Mouse (Mus musculus): Measurements from ENCODE around the gene Brca2. TPM values are rescaled to one million over a fixed set of nuclear protein-coding genes. Genes with fewer than 3 reads are reported as not detected.

The Brca2 gene
- polyA plus RNA-seq, 1 experiment from 2014 or later: 12.8 TPM

- ATAC-seq: no peak
- Histone ChIP-seq H3K4me1 (ENCODE audit: control insufficient read depth, insufficient read depth, low read length) (no peaks in the 10 kb centered on the region), H3K27ac (ENCODE audit: low read length) (no peak overlapping the region), H3K9ac (ENCODE audit: low read depth, low read length) (no peak overlapping the region), H3K9me3 (ENCODE audit: control insufficient read depth, low read length) (no peaks in the 10 kb centered on the region), H3K36me3 (ENCODE audit: control insufficient read depth, insufficient read depth, low read length) (no peaks in the 10 kb centered on the region), H3K4me3 (ENCODE audit: low read length) (no peak overlapping the region), H3K27me3 (replicated peaks; ENCODE audit: control insufficient read depth, insufficient read depth, low read length) (no peaks in the 10 kb centered on the region), H3K4me2 (ENCODE audit: low read depth, low read length) (no peak overlapping the region)
- WGBS: 73% methylated on average over 14 of the region's 14 CpGs
Measured at GRCm38 (mm10) chr5:150601441-150602230, 79.2 kb downstream of the Brca2 start.

- Histone ChIP-seq H3K4me2 (ENCODE audit: low read depth, low read length) (no peak overlapping the region), H3K27me3 (replicated peaks; ENCODE audit: control insufficient read depth, insufficient read depth, low read length) (no peaks in the 10 kb centered on the region), H3K27ac (ENCODE audit: low read length) (no peak overlapping the region), H3K36me3 (ENCODE audit: control insufficient read depth, insufficient read depth, low read length) (no peaks in the 10 kb centered on the region), H3K9ac (ENCODE audit: low read depth, low read length) (no peak overlapping the region), H3K4me3 (ENCODE audit: low read length) (no peak overlapping the region), H3K9me3 (ENCODE audit: control insufficient read depth, low read length) (no peaks in the 10 kb centered on the region), H3K4me1 (ENCODE audit: control insufficient read depth, insufficient read depth, low read length) (no peaks in the 10 kb centered on the region)
- no peak for ATAC-seq
- WGBS: 96% methylated on average over 6 of the region's 6 CpGs
Measured at GRCm38 (mm10) chr5:150606131-150606530, 83.7 kb downstream of the Brca2 start.

- no peaks in the 10 kb centered on the region for H3K27me3 ChIP-seq (replicated peaks; ENCODE audit: control insufficient read depth, insufficient read depth, low read length)
- no peak overlapping the region for H3K9ac ChIP-seq (ENCODE audit: low read depth, low read length)
- no peak overlapping the region for H3K27ac ChIP-seq (ENCODE audit: low read length)
- WGBS: 88% methylated on average over 8 of the region's 8 CpGs
- H3K4me1 ChIP-seq (ENCODE audit: control insufficient read depth, insufficient read depth, low read length): no peaks in the 10 kb centered on the region
- no peaks in the 10 kb centered on the region for H3K36me3 ChIP-seq (ENCODE audit: control insufficient read depth, insufficient read depth, low read length)
- no peak overlapping the region for H3K4me2 ChIP-seq (ENCODE audit: low read depth, low read length)
- H3K4me3 ChIP-seq (ENCODE audit: low read length): no peak overlapping the region
- ATAC-seq: no peak
- H3K9me3 ChIP-seq (ENCODE audit: control insufficient read depth, low read length): no peaks in the 10 kb centered on the region
Measured at GRCm38 (mm10) chr5:150607631-150608030, 85.2 kb downstream of the Brca2 start.

GRCm38 (mm10) chr5:150611136-150611535 lies 88.7 kb downstream of the Brca2 start:
- Histone ChIP-seq H3K4me1 (ENCODE audit: control insufficient read depth, insufficient read depth, low read length) (no peaks in the 10 kb centered on the region), H3K36me3 (ENCODE audit: control insufficient read depth, insufficient read depth, low read length) (no peaks in the 10 kb centered on the region), H3K27ac (ENCODE audit: low read length) (no peak overlapping the region), H3K4me3 (ENCODE audit: low read length) (no peak overlapping the region), H3K9me3 (ENCODE audit: control insufficient read depth, low read length) (no peaks in the 10 kb centered on the region), H3K4me2 (ENCODE audit: low read depth, low read length) (no peak overlapping the region), H3K27me3 (replicated peaks; ENCODE audit: control insufficient read depth, insufficient read depth, low read length) (no peaks in the 10 kb centered on the region), H3K9ac (ENCODE audit: low read depth, low read length) (no peak overlapping the region)
- no peak for ATAC-seq
- WGBS: 60% methylated on average over 1 of the region's 1 CpGs

- Histone ChIP-seq H3K9ac (ENCODE audit: low read depth, low read length) (no peak overlapping the region), H3K36me3 (ENCODE audit: control insufficient read depth, insufficient read depth, low read length) (no peaks in the 10 kb centered on the region), H3K4me1 (ENCODE audit: control insufficient read depth, insufficient read depth, low read length) (no peaks in the 10 kb centered on the region), H3K27ac (ENCODE audit: low read length) (no peak overlapping the region), H3K4me3 (ENCODE audit: low read length) (no peak overlapping the region), H3K27me3 (replicated peaks; ENCODE audit: control insufficient read depth, insufficient read depth, low read length) (no peaks in the 10 kb centered on the region), H3K4me2 (ENCODE audit: low read depth, low read length) (no peak overlapping the region), H3K9me3 (ENCODE audit: control insufficient read depth, low read length) (no peaks in the 10 kb centered on the region)
- peak; percentile 38 for ATAC-seq
- whole genome bisulfite sequencing: 47% methylated on average over 12 of the region's 12 CpGs
Measured at GRCm38 (mm10) chr5:150611697-150612096, 89.3 kb downstream of the Brca2 start.

GRCm38 (mm10) chr5:150614054-150614453 lies 91.6 kb downstream of the Brca2 start:
- Histone ChIP-seq H3K36me3 (ENCODE audit: control insufficient read depth, insufficient read depth, low read length) (no peaks in the 10 kb centered on the region), H3K27me3 (replicated peaks; ENCODE audit: control insufficient read depth, insufficient read depth, low read length) (no peaks in the 10 kb centered on the region), H3K4me1 (ENCODE audit: control insufficient read depth, insufficient read depth, low read length) (no peaks in the 10 kb centered on the region), H3K4me3 (ENCODE audit: low read length) (no peak overlapping the region), H3K9me3 (ENCODE audit: control insufficient read depth, low read length) (no peaks in the 10 kb centered on the region), H3K9ac (ENCODE audit: low read depth, low read length) (no peak overlapping the region), H3K27ac (ENCODE audit: low read length) (no peak overlapping the region), H3K4me2 (ENCODE audit: low read depth, low read length) (no peak overlapping the region)
- 90% methylated on average over 2 of the region's 2 CpGs for WGBS
- ATAC-seq: no peak

- Histone ChIP-seq H3K27ac (ENCODE audit: low read length) (no peak overlapping the region), H3K4me2 (ENCODE audit: low read depth, low read length) (no peak overlapping the region), H3K36me3 (ENCODE audit: control insufficient read depth, insufficient read depth, low read length) (no peaks in the 10 kb centered on the region), H3K4me1 (ENCODE audit: control insufficient read depth, insufficient read depth, low read length) (no peaks in the 10 kb centered on the region), H3K9ac (ENCODE audit: low read depth, low read length) (no peak overlapping the region), H3K4me3 (ENCODE audit: low read length) (no peak overlapping the region), H3K9me3 (ENCODE audit: control insufficient read depth, low read length) (no peaks in the 10 kb centered on the region), H3K27me3 (replicated peaks; ENCODE audit: control insufficient read depth, insufficient read depth, low read length) (no peaks in the 10 kb centered on the region)
- ATAC-seq: no peak
- WGBS: 83% methylated on average over 2 of the region's 2 CpGs
Measured at GRCm38 (mm10) chr5:150616216-150616615, 93.8 kb downstream of the Brca2 start.

- no peak overlapping the region for H3K27ac ChIP-seq (ENCODE audit: low read length)
- no peaks in the 10 kb centered on the region for H3K27me3 ChIP-seq (replicated peaks; ENCODE audit: control insufficient read depth, insufficient read depth, low read length)
- no peak overlapping the region for H3K9ac ChIP-seq (ENCODE audit: low read depth, low read length)
- H3K4me2 ChIP-seq (ENCODE audit: low read depth, low read length): no peak overlapping the region
- 66% methylated on average over 3 of the region's 3 CpGs for WGBS
- no peak overlapping the region for H3K4me3 ChIP-seq (ENCODE audit: low read length)
- ATAC-seq: no peak
- H3K36me3 ChIP-seq (ENCODE audit: control insufficient read depth, insufficient read depth, low read length): no peaks in the 10 kb centered on the region
- H3K4me1 ChIP-seq (ENCODE audit: control insufficient read depth, insufficient read depth, low read length): no peaks in the 10 kb centered on the region
- H3K9me3 ChIP-seq (ENCODE audit: control insufficient read depth, low read length): no peaks in the 10 kb centered on the region
Measured at GRCm38 (mm10) chr5:150616731-150617130, 94.3 kb downstream of the Brca2 start.

GRCm38 (mm10) chr5:150618599-150619355 lies 96.3 kb downstream of the Brca2 start:
- 88% methylated on average over 10 of the region's 10 CpGs for WGBS
- Histone ChIP-seq H3K9ac (ENCODE audit: low read depth, low read length) (no peak overlapping the region), H3K27me3 (replicated peaks; ENCODE audit: control insufficient read depth, insufficient read depth, low read length) (no peaks in the 10 kb centered on the region), H3K4me3 (ENCODE audit: low read length) (no peak overlapping the region), H3K27ac (ENCODE audit: low read length) (no peak overlapping the region), H3K9me3 (ENCODE audit: control insufficient read depth, low read length) (no peaks in the 10 kb centered on the region), H3K36me3 (ENCODE audit: control insufficient read depth, insufficient read depth, low read length) (no peaks in the 10 kb centered on the region), H3K4me2 (ENCODE audit: low read depth, low read length) (no peak overlapping the region), H3K4me1 (ENCODE audit: control insufficient read depth, insufficient read depth, low read length) (no peaks in the 10 kb centered on the region)
- no peak for ATAC-seq
